Mouse (Mus musculus): Measurements from ENCODE around the gene C1qtnf5.

DNA sequence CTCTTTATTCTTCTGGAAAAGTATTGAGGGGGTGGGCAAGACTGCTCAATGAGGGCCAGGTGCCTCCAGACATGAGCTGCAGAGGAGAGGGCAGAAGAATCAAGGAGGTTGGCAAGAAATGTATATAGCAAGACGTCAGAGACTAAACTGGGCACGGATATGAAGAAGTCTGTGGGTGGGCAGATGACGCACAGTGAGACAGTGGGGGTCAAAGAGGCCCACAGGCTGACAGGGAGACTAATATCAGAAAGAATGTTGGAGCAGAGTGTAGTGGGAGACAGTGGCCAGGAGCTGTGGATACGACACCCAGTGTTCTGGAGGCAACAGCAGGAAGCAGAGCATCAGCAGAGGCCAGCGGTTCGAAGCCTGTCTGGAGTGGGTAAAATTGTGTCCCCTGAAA is 48.4 kb upstream of the C1qtnf5 start:
- TF ChIP-seq POLR2A (IDR thresholded peaks at IDR 0.05; ENCODE audit: extremely low read depth, insufficient read depth, low read length) (no peak), CTCF (IDR thresholded peaks at IDR 0.05; ENCODE audit: extremely low read depth, insufficient read depth, low read length) (no peak)

Data from cortical plate, adult 2 months (tissue).